Mouse (Mus musculus) forebrain, embryonic 14.5 days (tissue): ENCODE results near the gene Aldh6a1. TPM values are rescaled to one million over a fixed set of nuclear protein-coding genes. Genes with fewer than 3 reads are reported as not detected.

Source experiments
- ATAC-seq: fragments of 200-750 bp; cut with Nextera tagmentation; 2 replicates; pipeline ENCODE4 v1.8.0; 2017; ENCODE audit warnings: mild to moderate bottlenecking, moderate library complexity
- DNase-seq: peaks from one replicate; pipeline ENCODE4 v3.0.0-alpha.2; 2015; ENCODE audit warnings: low spot score
- H3K27ac ChIP-seq: fragments of 300-500 bp; sonication (generic); 2 replicates; pipeline ENCODE4 v1.5.1; 2014; ENCODE audit warnings: low read depth, mild to moderate bottlenecking, control low read depth, low read length, moderate library complexity
- H3K27me3 ChIP-seq: fragments of 300-500 bp; sonication (generic); replicated peaks from 2 replicates; pipeline ENCODE4 v1.6.1; 2014; ENCODE audit warnings: low read length, control low read depth, mixed read lengths; ENCODE audit not compliant: control insufficient read depth, insufficient read depth
- H3K36me3 ChIP-seq: fragments of 300-500 bp; sonication (generic); 2 replicates; pipeline ENCODE4 v1.6.1; 2014; ENCODE audit warnings: low read length, control low read depth; ENCODE audit not compliant: control insufficient read depth, insufficient read depth
- H3K4me1 ChIP-seq: fragments of 300-500 bp; sonication (generic); 2 replicates; pipeline ENCODE4 v1.6.1; 2014; ENCODE audit warnings: antibody characterized with exemption, low read length, control low read depth; ENCODE audit not compliant: control insufficient read depth, insufficient read depth
- H3K4me2 ChIP-seq: fragments of 300-500 bp; sonication (generic); 2 replicates; pipeline ENCODE4 v1.6.1; 2014; ENCODE audit warnings: mild to moderate bottlenecking, control low read depth, low read length
- H3K4me3 ChIP-seq: fragments of 300-500 bp; sonication (generic); 2 replicates; pipeline ENCODE4 v1.5.1; 2014; ENCODE audit warnings: low read depth, low read length, control low read depth
- H3K9ac ChIP-seq: fragments of 300-500 bp; sonication (generic); 2 replicates; pipeline ENCODE4 v1.6.1; 2014; ENCODE audit warnings: mild to moderate bottlenecking, low read length, control low read depth, moderate library complexity
- H3K9me3 ChIP-seq: fragments of 300-500 bp; sonication (generic); replicated peaks from 2 replicates; pipeline ENCODE4 v1.6.1; 2016; ENCODE audit warnings: low read length, control low read depth, mixed read lengths; ENCODE audit not compliant: control insufficient read depth
- whole genome bisulfite sequencing: fragments of 180-500 bp; shearing (Covaris S2); extraction: QIAGEN DNeasy Blood & Tissue Kit; methylation state at CpG from one replicate; pipeline ENCODE4 v1.1.7; 2014; 5-methylcytosine and 5-hydroxymethylcytosine counted together
- polyA plus RNA-seq: library from polyadenylated mRNA; unstranded; fragments of >200 nt; fragmentation: Nextera tagmentation; extraction: Ambion mirVana; gene quantifications from 2 replicates; pipeline ENCODE4 v1.2.1, GENCODE M21; 2014

Aldh6a1 gene
- polyA plus RNA-seq, 1 experiment from 2014 or later: 35.2 TPM

- H3K4me2 ChIP-seq: no peak overlapping the region
- no peaks in the 10 kb centered on the region for H3K4me1 ChIP-seq
- no peak overlapping the region for H3K4me3 ChIP-seq
- DNase-seq (peak; percentile 5), ATAC-seq (no peak)
- 48% methylated on average over 6 of the region's 6 CpGs for WGBS
- H3K36me3 ChIP-seq: no peaks in the 10 kb centered on the region
- no peaks in the 10 kb centered on the region for H3K9me3 ChIP-seq
- no peak overlapping the region for H3K27ac ChIP-seq
- H3K9ac ChIP-seq: no peak overlapping the region
- no peaks in the 10 kb centered on the region for H3K27me3 ChIP-seq
Measured at GRCm38 (mm10) chr12:84404541-84404940, 46.3 kb downstream of the Aldh6a1 start.

GRCm38 (mm10) chr12:84402923-84403322 is 47.9 kb downstream of the Aldh6a1 start:
- H3K9me3 ChIP-seq: no peaks in the 10 kb centered on the region
- no peak overlapping the region for H3K27ac ChIP-seq
- 84% methylated on average over 9 of the region's 9 CpGs for WGBS
- H3K4me3 ChIP-seq: no peak overlapping the region
- no peak for ATAC-seq
- H3K4me2 ChIP-seq: no peak overlapping the region
- no peaks in the 10 kb centered on the region for H3K36me3 ChIP-seq
- DNase-seq: no peak
- no peaks in the 10 kb centered on the region for H3K27me3 ChIP-seq
- no peaks in the 10 kb centered on the region for H3K4me1 ChIP-seq
- no peak overlapping the region for H3K9ac ChIP-seq

- H3K36me3 ChIP-seq: no peaks in the 10 kb centered on the region
- H3K9me3 ChIP-seq: no peaks in the 10 kb centered on the region
- H3K4me3 ChIP-seq: no peak overlapping the region
- H3K4me1 ChIP-seq: no peaks in the 10 kb centered on the region
- H3K27ac ChIP-seq: no peak overlapping the region
- no peak for DNase-seq
- WGBS: 74% methylated on average over 3 of the region's 3 CpGs
- ATAC-seq: no peak
- no peaks in the 10 kb centered on the region for H3K27me3 ChIP-seq
- H3K9ac ChIP-seq: no peak overlapping the region
- no peak overlapping the region for H3K4me2 ChIP-seq
Measured at GRCm38 (mm10) chr12:84400653-84401052, 50.2 kb downstream of the Aldh6a1 start.

- DNase-seq: no peak
- Histone ChIP-seq H3K27ac (no peak overlapping the region), H3K4me1 (no peaks in the 10 kb centered on the region), H3K27me3 (no peaks in the 10 kb centered on the region), H3K9ac (no peak overlapping the region), H3K36me3 (no peaks in the 10 kb centered on the region), H3K9me3 (no peaks in the 10 kb centered on the region), H3K4me2 (no peak overlapping the region), H3K4me3 (no peak overlapping the region)
- ATAC-seq: no peak
- WGBS: 89% methylated on average over 3 of the region's 3 CpGs
Measured at GRCm38 (mm10) chr12:84400068-84400467, 50.7 kb downstream of the Aldh6a1 start.

- no peak overlapping the region for H3K27ac ChIP-seq
- DNase-seq: no peak
- H3K4me2 ChIP-seq: no peak overlapping the region
- no peaks in the 10 kb centered on the region for H3K36me3 ChIP-seq
- no peak for ATAC-seq
- H3K27me3 ChIP-seq: no peaks in the 10 kb centered on the region
- no peaks in the 10 kb centered on the region for H3K9me3 ChIP-seq
- H3K4me3 ChIP-seq: no peak overlapping the region
- no peak overlapping the region for H3K9ac ChIP-seq
- no peaks in the 10 kb centered on the region for H3K4me1 ChIP-seq
- WGBS: 84% methylated on average over 9 of the region's 9 CpGs
Measured at GRCm38 (mm10) chr12:84399663-84400062, 51.1 kb downstream of the Aldh6a1 start.

GRCm38 (mm10) chr12:84399135-84399534 is 51.7 kb downstream of the Aldh6a1 start:
- no peak overlapping the region for H3K4me2 ChIP-seq

GRCm38 (mm10) chr12:84398629-84399028 is 52.2 kb downstream of the Aldh6a1 start:
- ATAC-seq (no peak), DNase-seq (no peak)
- WGBS: 91% methylated on average over 5 of the region's 5 CpGs
- Histone ChIP-seq H3K4me1 (no peaks in the 10 kb centered on the region), H3K9ac (no peak overlapping the region), H3K36me3 (no peaks in the 10 kb centered on the region), H3K4me2 (no peak overlapping the region), H3K27me3 (no peaks in the 10 kb centered on the region), H3K27ac (no peak overlapping the region), H3K4me3 (no peak overlapping the region), H3K9me3 (no peaks in the 10 kb centered on the region)

More at GRCm38 (mm10) chr12:84399135-84399534, 51.7 kb downstream of the Aldh6a1 start:
- Histone ChIP-seq H3K27me3 (no peaks in the 10 kb centered on the region), H3K9me3 (no peaks in the 10 kb centered on the region), H3K27ac (no peak overlapping the region), H3K9ac (no peak overlapping the region), H3K4me1 (no peaks in the 10 kb centered on the region), H3K4me3 (no peak overlapping the region), H3K36me3 (no peaks in the 10 kb centered on the region)
- ATAC-seq: no peak
- DNase-seq: no peak
- 78% methylated on average over 9 of the region's 9 CpGs for WGBS

GRCm38 (mm10) chr12:84397685-84398084 is 53.1 kb downstream of the Aldh6a1 start:
- ATAC-seq: no peak
- H3K27me3 ChIP-seq: no peaks in the 10 kb centered on the region
- no peak for DNase-seq
- no peak overlapping the region for H3K4me3 ChIP-seq
- H3K36me3 ChIP-seq: no peaks in the 10 kb centered on the region
- no peaks in the 10 kb centered on the region for H3K9me3 ChIP-seq
- H3K9ac ChIP-seq: no peak overlapping the region
- no peaks in the 10 kb centered on the region for H3K4me1 ChIP-seq
- no peak overlapping the region for H3K27ac ChIP-seq
- H3K4me2 ChIP-seq: no peak overlapping the region

GRCm38 (mm10) chr12:84396947-84397679 is 53.7 kb downstream of the Aldh6a1 start:
- DNase-seq (no peak), ATAC-seq (no peak)
- Histone ChIP-seq H3K4me2 (no peak overlapping the region), H3K9ac (no peak overlapping the region), H3K27me3 (no peaks in the 10 kb centered on the region), H3K4me1 (no peaks in the 10 kb centered on the region), H3K36me3 (no peaks in the 10 kb centered on the region), H3K4me3 (no peak overlapping the region), H3K9me3 (no peaks in the 10 kb centered on the region), H3K27ac (no peak overlapping the region)
- WGBS: 90% methylated on average over 14 of the region's 14 CpGs
